Mouse (Mus musculus) neural tube, embryonic 15.5 days (tissue): ENCODE data around the gene Tmod3. TPM values are rescaled to one million over a fixed set of nuclear protein-coding genes. Genes with fewer than 3 reads are reported as not detected.

Experiments used
- ATAC-seq: fragments of 200-750 bp; cut with Nextera tagmentation; 2 replicates; pipeline ENCODE4 v1.8.0; 2017; ENCODE audit warnings: mild to moderate bottlenecking, moderate TSS enrichment, moderate library complexity; ENCODE audit not compliant: low FRiP score
- H3K27ac ChIP-seq: fragments of 300-500 bp; sonication (generic); replicated peaks from 2 replicates; pipeline ENCODE4 v1.5.1; 2015; ENCODE audit warnings: mild to moderate bottlenecking, inconsistent platforms
- H3K27me3 ChIP-seq: fragments of 300-500 bp; sonication (generic); replicated peaks from 2 replicates; pipeline ENCODE4 v1.6.1; 2015; ENCODE audit warnings: inconsistent platforms
- H3K36me3 ChIP-seq: fragments of 300-500 bp; sonication (generic); 2 replicates; pipeline ENCODE4 v1.6.1; 2015; ENCODE audit warnings: inconsistent platforms
- H3K4me1 ChIP-seq: fragments of 300-500 bp; sonication (generic); 2 replicates; pipeline ENCODE4 v1.6.1; 2015; ENCODE audit warnings: inconsistent platforms
- H3K4me2 ChIP-seq: fragments of 300-500 bp; sonication (generic); 2 replicates; pipeline ENCODE4 v1.6.1; 2015; ENCODE audit warnings: inconsistent platforms, mild to moderate bottlenecking, moderate library complexity
- H3K4me3 ChIP-seq: fragments of 300-500 bp; sonication (generic); replicated peaks from 2 replicates; pipeline ENCODE4 v1.5.1; 2015; ENCODE audit warnings: mild to moderate bottlenecking, inconsistent platforms
- H3K9ac ChIP-seq: fragments of 300-500 bp; sonication (generic); replicated peaks from 2 replicates; pipeline ENCODE4 v1.6.1; 2015; ENCODE audit warnings: mild to moderate bottlenecking, inconsistent platforms
- H3K9me3 ChIP-seq: fragments of 300-500 bp; sonication (generic); replicated peaks from 2 replicates; pipeline ENCODE4 v1.6.1; 2016; ENCODE audit warnings: inconsistent platforms
- WGBS: fragments of 180-500 bp; shearing (Covaris S2); methylation state at CpG from one replicate; pipeline ENCODE4 v1.1.7; 2015; ENCODE audit warnings: mixed read lengths; 5-methylcytosine and 5-hydroxymethylcytosine counted together
- polyA plus RNA-seq: library from polyadenylated mRNA; unstranded; fragments of >200 nt; fragmentation: Nextera tagmentation; extraction: Ambion mirVana; gene quantifications from 2 replicates; pipeline ENCODE4 v1.2.1, GENCODE M21; 2015

Tmod3 gene
- polyA plus RNA-seq, result 68.1 and 77.0 TPM in 2 replicates

DNA sequence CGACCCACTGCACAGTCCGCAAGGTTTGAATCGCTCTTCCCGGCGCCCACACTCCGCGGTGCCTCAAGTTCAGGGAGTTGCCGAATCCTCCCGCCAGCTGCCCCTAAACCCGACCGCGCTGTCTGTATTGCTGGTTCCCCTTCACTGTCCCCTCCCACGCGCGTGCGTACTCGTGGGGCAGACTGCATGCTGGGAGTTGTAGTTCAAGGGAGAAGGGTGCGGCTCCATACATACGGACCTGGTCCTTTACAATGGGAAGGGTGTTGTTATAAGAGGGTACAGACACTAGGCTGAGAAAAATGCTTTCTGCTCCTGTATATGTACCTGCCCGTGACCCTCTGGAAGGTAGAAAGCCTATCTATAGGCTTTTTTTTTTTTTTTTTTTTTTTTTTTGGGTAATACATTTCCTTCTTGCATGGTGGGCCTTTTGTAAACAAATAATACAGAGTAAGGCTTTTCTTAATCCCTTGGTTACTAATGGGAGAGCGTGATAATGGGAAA lies at the start of gene Tmod3:
Gene Tmod3 (minus strand): TSS at position 146 of the 501 bp plus-strand sequence.
- peak within 1 kb of the TSS; percentile 83 for H3K27ac ChIP-seq
- peak within 1 kb of the TSS; percentile 77 for H3K4me2 ChIP-seq
- H3K4me3 ChIP-seq, result peak within 1 kb of the TSS; percentile 62
- no peaks in the 10 kb centered on the region for H3K36me3 ChIP-seq
- peaks cover 26% of the 10 kb centered on the region for H3K4me1 ChIP-seq
- H3K9me3 ChIP-seq, result no peaks in the 10 kb centered on the region
- peak within 1 kb of the TSS; percentile 71 for H3K9ac ChIP-seq
- 3% methylated on average over 21 of the region's 21 CpGs for WGBS
- H3K27me3 ChIP-seq, result no peaks in the 10 kb centered on the region
- ATAC-seq, result peak; percentile 97

- Histone ChIP-seq H3K4me2 (no peak overlapping the region), H3K4me1 (peaks cover 18% of the 10 kb centered on the region), H3K27ac (no peak overlapping the region), H3K36me3 (peaks cover 12% of the 10 kb centered on the region), H3K9me3 (no peaks in the 10 kb centered on the region), H3K4me3 (no peak overlapping the region), H3K27me3 (no peaks in the 10 kb centered on the region), H3K9ac (no peak overlapping the region)
- ATAC-seq, result no peak
- 88% methylated on average over 4 of the region's 4 CpGs for WGBS
Observed at GRCm38 (mm10) chr9:75607496-75607895, 48.0 kb upstream of the Tmod3 start.

- H3K4me3 ChIP-seq, result no peak overlapping the region
- no peak for ATAC-seq
- H3K27me3 ChIP-seq, result no peaks in the 10 kb centered on the region
- H3K36me3 ChIP-seq, result peaks cover 15% of the 10 kb centered on the region
- no peak overlapping the region for H3K9ac ChIP-seq
- WGBS, result 51% methylated on average over 12 of the region's 12 CpGs
- peaks cover 27% of the 10 kb centered on the region for H3K4me1 ChIP-seq
- H3K9me3 ChIP-seq, result no peaks in the 10 kb centered on the region
- H3K4me2 ChIP-seq, result no peak overlapping the region
- no peak overlapping the region; the same call in 1 of the 2 replicates for H3K27ac ChIP-seq
Observed at GRCm38 (mm10) chr9:75601510-75601909, 42.1 kb upstream of the Tmod3 start.

GRCm38 (mm10) chr9:75600166-75600934 lies 40.9 kb upstream of the Tmod3 start:
- H3K9me3 ChIP-seq, result no peaks in the 10 kb centered on the region
- H3K4me1 ChIP-seq, result peaks cover 27% of the 10 kb centered on the region
- no peak overlapping the region for H3K4me3 ChIP-seq
- peaks cover 21% of the 10 kb centered on the region for H3K36me3 ChIP-seq
- peak overlapping the region; percentile 67; the same call in 1 of the 2 replicates for H3K27ac ChIP-seq
- no peaks in the 10 kb centered on the region for H3K27me3 ChIP-seq
- no peak overlapping the region for H3K9ac ChIP-seq
- WGBS, result 67% methylated on average over 7 of the region's 7 CpGs
- ATAC-seq, result no peak
- 0 out of 2 replicates have a peak overlapping the region, but pooled peaks have one; percentile 2 for H3K4me2 ChIP-seq

DNA sequence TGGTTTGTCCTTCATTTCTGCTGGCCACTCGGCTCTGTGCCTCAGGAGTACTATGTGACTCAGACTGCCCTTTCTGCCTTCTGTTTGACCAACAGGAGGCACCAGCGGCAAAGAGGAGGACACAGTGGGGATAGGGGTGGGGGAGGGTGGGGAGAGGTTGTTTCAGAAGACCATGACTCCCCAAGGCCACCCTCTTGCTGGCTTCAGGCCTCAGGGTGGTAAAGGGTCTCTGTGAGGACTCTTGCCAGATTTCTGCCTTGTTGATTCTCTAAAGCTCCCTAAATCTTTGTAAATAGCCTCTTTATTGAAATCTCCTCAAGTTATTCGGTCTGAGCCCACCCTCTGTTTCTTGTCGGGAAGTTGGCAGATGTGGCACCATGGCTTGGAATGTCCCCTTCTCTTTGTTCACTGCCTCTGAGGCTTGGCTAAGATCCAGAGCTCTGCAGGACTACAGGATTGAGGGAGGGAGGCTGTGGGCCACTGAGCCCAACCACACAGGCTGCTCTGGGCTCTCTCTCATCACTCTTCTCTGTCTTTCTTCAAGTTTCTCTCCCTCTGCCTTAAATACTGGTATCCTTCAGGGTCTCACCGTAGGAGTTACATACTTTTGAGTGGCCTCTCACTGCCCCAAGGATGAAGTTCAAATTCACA lies 39.9 kb upstream of the Tmod3 start:
- Histone ChIP-seq H3K27me3 (no peaks in the 10 kb centered on the region), H3K4me2 (no peak overlapping the region), H3K9me3 (no peaks in the 10 kb centered on the region), H3K4me1 (peaks cover 27% of the 10 kb centered on the region), H3K9ac (no peak overlapping the region), H3K4me3 (no peak overlapping the region), H3K36me3 (peaks cover 20% of the 10 kb centered on the region), H3K27ac (peak overlapping the region; percentile 67; the same call in 1 of the 2 replicates)
- ATAC-seq, result peak; percentile 91
- 43% methylated on average over 5 of the region's 5 CpGs for WGBS

DNA sequence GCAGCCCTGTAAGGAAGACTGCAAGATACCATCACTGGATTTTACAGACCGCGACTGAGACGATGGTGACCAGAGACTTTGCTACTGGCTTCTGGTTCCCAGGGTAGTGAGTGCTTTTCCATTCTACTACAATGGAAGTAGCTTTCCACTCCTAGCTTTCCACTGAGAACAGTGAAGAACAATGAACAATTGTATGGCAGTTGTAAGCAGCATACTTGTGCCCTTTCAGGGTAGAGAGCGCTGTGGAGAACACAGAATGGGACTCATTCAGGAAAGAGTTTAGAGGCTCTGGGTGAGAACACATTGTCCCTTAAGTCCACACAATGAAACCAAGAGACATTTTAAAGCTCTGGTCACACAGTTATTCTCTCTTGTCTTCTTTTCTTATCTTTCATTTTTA lies 38.1 kb upstream of the Tmod3 start:
- H3K27me3 ChIP-seq, result no peaks in the 10 kb centered on the region
- 69% methylated on average over 4 of the region's 4 CpGs for WGBS
- no peak overlapping the region for H3K4me3 ChIP-seq
- ATAC-seq, result no peak
- no peak overlapping the region for H3K27ac ChIP-seq
- H3K9ac ChIP-seq, result no peak overlapping the region
- no peak overlapping the region for H3K4me2 ChIP-seq
- H3K9me3 ChIP-seq, result no peaks in the 10 kb centered on the region
- H3K4me1 ChIP-seq, result peaks cover 27% of the 10 kb centered on the region
- H3K36me3 ChIP-seq, result peaks cover 36% of the 10 kb centered on the region

DNA sequence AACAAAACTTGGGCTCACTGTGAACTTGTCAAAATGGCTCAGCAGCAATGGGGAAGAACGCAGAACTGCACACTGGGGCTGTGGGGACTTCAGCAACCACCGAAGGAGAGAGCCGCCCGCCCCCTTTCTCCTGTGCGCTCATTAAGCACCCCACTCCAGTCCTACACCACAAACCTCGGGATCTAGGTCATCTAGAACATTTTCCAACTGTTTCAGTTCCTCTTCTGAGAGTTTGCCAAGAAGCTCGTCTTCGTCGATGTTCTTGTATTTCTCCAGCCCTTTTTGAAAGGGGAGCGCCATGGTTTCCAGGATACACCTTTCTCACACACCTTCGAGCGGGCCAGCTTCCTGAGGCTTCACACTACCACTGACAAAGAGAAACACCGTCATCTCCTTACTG lies 37.6 kb upstream of the Tmod3 start:
- peaks cover 27% of the 10 kb centered on the region for H3K4me1 ChIP-seq
- no peak overlapping the region for H3K27ac ChIP-seq
- no peaks in the 10 kb centered on the region for H3K9me3 ChIP-seq
- WGBS, result 92% methylated on average over 13 of the region's 13 CpGs
- H3K4me3 ChIP-seq, result no peak overlapping the region
- H3K9ac ChIP-seq, result no peak overlapping the region
- ATAC-seq, result no peak
- H3K36me3 ChIP-seq, result peaks cover 42% of the 10 kb centered on the region
- H3K4me2 ChIP-seq, result no peak overlapping the region
- H3K27me3 ChIP-seq, result no peaks in the 10 kb centered on the region

DNA sequence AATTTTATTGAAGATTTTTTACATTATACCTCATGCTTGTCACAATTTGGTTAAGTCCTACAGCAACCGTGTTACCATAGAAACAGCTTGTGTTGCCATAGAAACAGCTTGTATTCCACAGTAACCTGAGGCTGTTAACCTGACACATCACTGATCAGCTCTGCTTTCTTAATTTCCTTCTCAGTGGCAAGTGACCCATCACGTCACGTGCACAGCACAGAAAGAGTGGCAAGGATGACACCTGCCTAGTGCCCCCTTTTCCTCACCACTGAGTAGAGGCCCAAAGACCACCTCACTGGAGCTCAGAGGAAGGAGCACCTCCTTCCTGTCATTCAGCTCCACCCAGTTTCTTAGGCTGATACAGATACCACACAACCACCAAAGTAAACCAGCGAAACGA lies 34.0 kb upstream of the Tmod3 start:
- peak; percentile 18; the same call in 1 of the 2 replicates for ATAC-seq
- H3K9ac ChIP-seq, result no peak overlapping the region
- H3K27ac ChIP-seq, result no peak overlapping the region
- H3K9me3 ChIP-seq, result no peaks in the 10 kb centered on the region
- no peak overlapping the region for H3K4me3 ChIP-seq
- WGBS, result 80% methylated on average over 5 of the region's 5 CpGs
- no peaks in the 10 kb centered on the region for H3K4me1 ChIP-seq
- no peak overlapping the region for H3K4me2 ChIP-seq
- no peaks in the 10 kb centered on the region for H3K27me3 ChIP-seq
- H3K36me3 ChIP-seq, result peaks cover 76% of the 10 kb centered on the region

DNA sequence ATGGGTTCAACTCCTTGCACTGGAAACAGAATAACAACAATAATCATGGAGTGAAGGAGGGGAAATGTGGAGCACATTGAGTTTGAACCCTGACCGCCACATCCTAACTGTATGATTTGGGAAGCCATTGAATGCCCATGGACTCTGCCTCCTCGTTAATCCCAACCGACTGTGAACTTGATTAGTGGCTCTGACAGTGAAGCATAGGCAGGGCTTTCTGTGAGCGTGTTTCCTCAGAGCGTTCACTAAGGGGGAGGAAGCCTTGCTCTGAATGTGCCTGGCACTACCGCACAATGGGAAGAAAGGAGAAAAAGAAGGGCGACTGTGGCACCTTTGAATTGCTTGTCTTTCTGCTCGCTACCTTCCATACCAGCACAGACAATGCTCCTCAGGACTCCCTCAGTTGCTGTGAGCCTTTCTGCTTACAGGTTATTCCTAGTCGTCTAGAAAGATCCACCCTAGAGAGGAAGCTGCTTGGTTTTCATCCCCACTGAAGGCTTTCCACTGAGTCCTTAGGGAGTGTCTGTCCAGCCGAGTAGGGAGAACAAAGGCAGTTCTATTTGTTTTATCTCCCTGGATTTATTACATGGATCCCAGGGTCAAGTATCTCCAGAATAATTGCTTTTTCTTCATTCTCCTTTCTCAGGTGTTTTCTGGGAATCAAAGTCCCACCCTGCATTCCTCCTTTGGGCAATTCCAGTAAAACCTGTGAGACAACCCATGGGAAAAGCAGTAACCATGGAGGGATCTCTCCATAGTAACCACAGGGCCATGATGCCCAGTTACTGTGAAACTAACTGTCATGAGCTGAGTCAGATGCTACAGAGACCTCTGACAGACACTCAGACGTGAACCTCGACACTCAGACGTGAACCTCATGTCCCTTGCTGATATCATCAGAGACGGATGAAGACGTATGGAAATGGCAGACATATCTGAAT lies 30.7 kb upstream of the Tmod3 start:
- Histone ChIP-seq H3K9ac (no peak overlapping the region), H3K4me3 (no peak overlapping the region), H3K4me2 (no peak overlapping the region), H3K36me3 (peaks cover 97% of the 10 kb centered on the region), H3K27me3 (no peaks in the 10 kb centered on the region), H3K9me3 (no peaks in the 10 kb centered on the region), H3K27ac (no peak overlapping the region; the same call in 1 of the 2 replicates), H3K4me1 (no peaks in the 10 kb centered on the region)
- 0 out of 2 replicates have a peak, but pooled peaks have one; percentile 28 for ATAC-seq
- whole genome bisulfite sequencing, result 69% methylated on average over 15 of the region's 15 CpGs

GRCm38 (mm10) chr9:75581694-75582350 lies 22.4 kb upstream of the Tmod3 start:
- H3K4me3 ChIP-seq, result no peak overlapping the region
- no peak overlapping the region for H3K9ac ChIP-seq
- no peak overlapping the region for H3K27ac ChIP-seq
- 58% methylated on average over 7 of the region's 7 CpGs for WGBS
- H3K9me3 ChIP-seq, result no peaks in the 10 kb centered on the region
- H3K4me1 ChIP-seq, result no peaks in the 10 kb centered on the region
- no peak for ATAC-seq
- no peaks in the 10 kb centered on the region for H3K27me3 ChIP-seq
- no peak overlapping the region for H3K4me2 ChIP-seq
- peaks cover 88% of the 10 kb centered on the region for H3K36me3 ChIP-seq

- no peaks in the 10 kb centered on the region for H3K9me3 ChIP-seq
- H3K9ac ChIP-seq, result no peak overlapping the region
- no peaks in the 10 kb centered on the region for H3K4me1 ChIP-seq
- peaks cover 89% of the 10 kb centered on the region for H3K36me3 ChIP-seq
- no peak overlapping the region for H3K4me3 ChIP-seq
- H3K4me2 ChIP-seq, result no peak overlapping the region
- 93% methylated on average over 6 of the region's 6 CpGs for WGBS
- H3K27me3 ChIP-seq, result no peaks in the 10 kb centered on the region
- no peak for ATAC-seq
- no peak overlapping the region for H3K27ac ChIP-seq
Observed at GRCm38 (mm10) chr9:75579321-75579720, 19.9 kb upstream of the Tmod3 start.
